Mouse (Mus musculus) frontal cortex, postnatal 14 days (tissue): ENCODE data around the gene Dnajb1.
"Not testable (repeated sequence)": the region's sequence is repeated elsewhere in the genome, so short reads cannot be mapped to it uniquely, and the experiment has no call there.

Experiments
- DNase-seq, 2 experiments: peaks; one replicate each; pipeline ENCODE4 v3.0.0; 2022; ENCODE audit warnings: low spot score in 2 of 2

The Dnajb1 gene

GRCm38 (mm10) chr8:83578131-83579055 lies 29.6 kb upstream of the Dnajb1 start:
- DNase-seq, result peak; percentile 5 to 6

- no peak for DNase-seq
Measured at GRCm38 (mm10) chr8:83579676-83580075, 28.3 kb upstream of the Dnajb1 start.

GRCm38 (mm10) chr8:83580826-83581225 lies 27.2 kb upstream of the Dnajb1 start:
- peak in 1 of 2 experiments; percentile 3 for DNase-seq

- DNase-seq, result peak in 1 of 2 experiments; percentile 4
Measured at GRCm38 (mm10) chr8:83582226-83582625, 25.8 kb upstream of the Dnajb1 start.

DNA sequence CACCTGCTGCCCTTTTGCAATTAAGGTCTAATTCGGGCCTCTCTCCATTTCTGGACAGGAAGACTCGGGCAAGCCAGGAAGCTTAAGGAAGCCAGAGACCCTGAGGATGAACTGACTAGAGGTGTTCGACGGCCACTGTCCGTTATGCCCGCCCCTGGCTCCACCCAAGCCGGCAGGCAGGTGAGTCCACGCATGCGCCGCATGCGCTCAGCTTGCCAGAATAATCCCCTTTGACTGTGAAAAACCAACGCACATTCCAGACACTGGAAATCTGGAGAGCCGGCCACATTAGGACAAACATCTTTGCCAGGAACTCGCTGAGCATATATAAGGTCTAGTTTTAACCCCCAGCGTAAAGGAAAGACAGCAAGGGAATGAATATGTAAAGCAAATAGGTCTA lies 24.8 kb upstream of the Dnajb1 start:
- DNase-seq, result no peak

- no peak for DNase-seq
Measured at GRCm38 (mm10) chr8:83584771-83585170, 23.2 kb upstream of the Dnajb1 start.

DNA sequence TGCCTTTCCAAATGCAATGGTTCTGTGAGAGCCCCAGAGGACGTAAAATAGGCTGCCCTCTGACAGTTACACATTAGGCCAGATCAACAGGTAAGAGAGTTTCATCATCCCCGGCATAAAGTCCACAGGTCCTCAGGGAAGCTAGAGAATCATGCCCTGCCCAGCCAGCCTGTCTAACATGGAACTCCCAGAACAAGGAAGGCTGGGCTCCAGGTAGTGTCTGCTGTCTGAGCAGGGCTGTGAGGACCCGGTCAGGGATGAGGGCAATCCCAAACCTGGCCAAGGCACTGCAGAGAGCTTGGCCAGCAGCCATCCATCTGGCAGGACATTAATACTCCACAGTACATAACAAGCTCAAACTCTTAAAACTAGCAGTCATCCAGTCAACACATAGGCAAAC lies 22.7 kb upstream of the Dnajb1 start:
- no peak for DNase-seq

- no peak for DNase-seq
Measured at GRCm38 (mm10) chr8:83587644-83588043, 20.3 kb upstream of the Dnajb1 start.

GRCm38 (mm10) chr8:83588886-83589285 lies 19.1 kb upstream of the Dnajb1 start:
- DNase-seq, result no peak

DNA sequence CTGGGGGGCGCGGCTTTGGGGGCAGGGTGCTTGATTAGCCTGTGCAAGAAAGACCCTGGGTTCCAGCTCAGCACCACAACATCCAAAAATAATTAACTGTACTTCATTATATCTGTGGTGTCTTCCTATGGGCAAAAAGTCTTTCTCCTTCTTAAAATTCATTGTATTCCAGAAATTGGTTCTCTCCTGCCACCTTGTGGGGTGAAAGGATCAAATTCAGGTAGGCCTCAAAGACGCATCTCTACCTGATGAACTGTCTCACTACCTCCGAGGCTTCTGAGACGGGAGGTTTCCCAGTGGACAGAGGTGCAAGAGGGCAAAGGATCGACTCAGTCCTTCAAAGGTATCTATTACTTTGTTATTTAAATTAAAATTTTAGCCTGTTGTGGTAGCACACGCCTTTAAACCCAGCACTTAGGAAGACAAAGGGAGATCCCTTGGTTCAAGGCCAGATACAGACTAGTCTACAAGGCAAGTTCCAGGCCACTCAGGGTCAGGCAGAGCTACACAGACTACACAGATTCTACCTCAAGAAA lies 17.4 kb upstream of the Dnajb1 start:
- DNase-seq, result no peak

DNA sequence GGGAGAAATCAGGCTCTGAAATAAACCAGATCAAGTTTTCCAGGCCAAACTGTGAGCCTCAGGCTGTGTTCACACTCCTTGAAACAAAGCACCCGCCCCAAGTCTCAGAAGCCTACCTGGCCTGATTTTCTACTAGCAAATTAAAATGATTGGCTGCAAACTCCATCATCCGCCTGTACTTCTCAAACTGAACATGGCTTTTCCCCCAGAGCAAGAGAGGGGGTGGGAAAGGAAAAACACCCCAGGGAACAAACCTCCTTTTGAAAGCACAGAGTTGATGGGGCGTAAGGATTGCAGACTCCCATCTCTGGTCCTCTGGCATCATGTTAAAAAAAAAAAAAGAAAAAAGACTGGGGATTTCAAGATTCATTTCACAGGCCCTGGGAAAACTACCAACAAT lies 15.3 kb upstream of the Dnajb1 start:
- no peak for DNase-seq

- no peak for DNase-seq
Measured at GRCm38 (mm10) chr8:83593325-83594166, 14.4 kb upstream of the Dnajb1 start.

GRCm38 (mm10) chr8:83594167-83595049 lies 13.6 kb upstream of the Dnajb1 start:
- peak; percentile 96 to 97 for DNase-seq

DNA sequence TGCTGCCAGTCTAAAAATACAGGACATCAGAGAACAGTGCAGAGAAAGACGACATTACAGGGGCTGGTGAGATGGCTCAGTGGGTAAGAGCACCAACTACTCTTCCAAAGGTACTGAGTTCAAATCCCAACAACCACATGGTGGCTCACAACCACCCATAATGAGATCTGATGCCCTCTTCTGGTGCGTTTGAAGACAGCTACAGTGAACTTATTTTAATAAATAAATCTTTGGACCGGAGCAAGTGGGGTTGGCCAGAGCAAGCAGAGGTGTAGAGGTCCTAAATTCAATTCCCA lies 13.0 kb upstream of the Dnajb1 start:
- not testable (repeated sequence) for DNase-seq

- no peak for DNase-seq
Measured at GRCm38 (mm10) chr8:83596369-83596768, 11.6 kb upstream of the Dnajb1 start.

DNA sequence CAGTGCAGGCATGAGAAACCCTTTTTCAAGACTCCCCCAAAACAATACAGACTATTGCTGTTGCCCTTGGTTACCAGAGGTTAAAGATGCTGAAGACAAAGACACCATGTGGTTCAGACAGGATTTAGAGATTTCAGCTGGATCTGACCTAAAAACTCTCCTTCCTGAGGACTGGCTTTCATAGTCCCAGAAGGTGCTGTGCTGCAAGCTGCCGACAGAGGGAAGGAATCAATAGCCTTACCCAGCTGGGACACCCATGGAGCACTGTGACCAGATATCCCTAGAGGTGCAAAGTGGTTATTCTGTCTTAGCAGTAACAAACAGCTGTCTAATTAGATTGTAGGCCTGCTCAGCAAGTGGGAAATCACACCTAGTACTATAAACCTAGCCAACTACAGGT lies 9.8 kb upstream of the Dnajb1 start:
- no peak for DNase-seq

DNA sequence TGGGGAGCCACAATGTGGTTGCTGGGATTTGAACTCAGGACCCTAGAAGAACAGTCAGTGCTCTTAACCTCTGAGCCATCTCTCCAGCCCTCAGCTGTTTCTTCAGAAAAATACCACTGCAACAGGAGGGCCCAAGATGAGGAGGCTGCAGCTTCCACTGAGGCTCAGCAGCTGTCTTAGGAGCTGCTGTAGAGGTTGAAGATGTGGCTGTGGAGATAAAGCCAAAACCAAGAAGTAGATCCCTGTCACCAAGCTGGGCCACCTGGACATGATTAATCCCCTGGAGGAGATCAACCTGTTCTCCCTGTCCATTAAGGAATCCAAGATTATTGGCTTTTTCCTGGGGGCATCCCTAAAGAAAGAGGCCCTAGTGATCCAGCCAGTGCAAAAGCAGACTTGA lies 8.2 kb upstream of the Dnajb1 start:
- no peak for DNase-seq

DNA sequence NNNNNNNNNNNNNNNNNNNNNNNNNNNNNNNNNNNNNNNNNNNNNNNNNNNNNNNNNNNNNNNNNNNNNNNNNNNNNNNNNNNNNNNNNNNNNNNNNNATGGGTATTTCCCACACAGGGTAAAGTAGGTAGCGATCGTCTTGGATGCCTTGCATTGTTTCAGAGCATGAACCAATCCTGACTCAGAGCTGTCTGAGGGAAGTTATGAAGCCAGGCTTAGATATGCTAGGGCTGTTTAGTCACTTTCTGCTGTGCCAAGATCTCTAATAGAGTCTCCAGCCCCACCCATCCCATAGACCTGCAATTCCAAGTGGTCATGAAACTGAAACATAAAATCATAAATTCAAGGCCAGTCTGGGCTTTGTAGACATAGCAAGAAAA lies 5.4 kb upstream of the Dnajb1 start:
- DNase-seq, result no peak

GRCm38 (mm10) chr8:83608398-83608829 lies 421 bp downstream of the Dnajb1 start:
- peak in 1 of 2 experiments; percentile 80 for DNase-seq

DNA sequence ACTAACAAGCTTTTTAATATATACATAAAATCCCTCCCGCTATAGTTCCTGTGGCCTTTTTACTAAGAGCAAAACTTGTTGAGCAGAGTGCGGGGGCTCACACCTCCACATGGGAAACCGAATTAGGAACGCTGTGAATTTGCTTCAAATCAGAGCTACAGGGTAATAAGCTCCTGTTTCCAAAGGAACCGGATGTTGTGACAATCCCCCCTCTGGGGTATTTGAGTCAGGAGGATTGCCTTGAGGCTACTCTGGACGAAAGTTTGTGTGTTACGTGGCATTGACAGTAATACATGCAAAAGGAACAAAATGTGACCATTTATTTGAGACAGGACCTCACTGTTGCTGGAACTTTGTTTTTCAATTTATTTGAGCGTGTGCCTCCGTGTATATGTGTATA lies 1.1 kb downstream of the Dnajb1 start:
- no peak for DNase-seq

DNA sequence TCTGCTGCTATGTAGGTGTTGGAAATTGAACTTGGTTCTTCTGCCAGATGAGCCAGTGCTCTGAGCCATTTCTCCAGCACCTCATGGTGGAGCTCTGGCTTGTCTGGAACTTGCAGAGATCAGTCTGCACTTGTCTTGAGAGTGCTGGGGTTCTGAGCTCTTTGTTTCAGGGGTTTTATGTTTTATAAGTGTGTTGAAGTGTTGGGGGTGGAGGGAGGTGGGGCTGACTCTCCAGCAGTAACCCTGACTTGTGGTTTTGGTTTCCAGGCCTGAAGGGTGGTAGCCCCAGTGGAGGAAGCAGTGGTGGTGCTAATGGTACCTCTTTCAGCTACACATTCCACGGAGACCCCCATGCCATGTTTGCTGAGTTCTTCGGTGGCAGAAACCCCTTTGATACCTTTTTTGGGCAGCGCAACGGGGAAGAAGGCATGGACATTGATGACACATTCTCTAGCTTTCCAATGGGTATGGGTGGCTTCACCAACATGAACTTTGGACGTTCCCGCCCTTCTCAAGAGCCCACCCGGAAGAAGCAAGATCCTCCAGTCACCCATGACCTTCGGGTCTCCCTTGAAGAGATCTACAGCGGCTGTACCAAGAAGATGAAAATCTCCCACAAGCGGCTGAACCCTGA lies 1.7 kb downstream of the Dnajb1 start:
- no peak for DNase-seq
